Mouse (Mus musculus): ENCODE data around the gene Mpz. TPM values are rescaled to one million over a fixed set of nuclear protein-coding genes. Genes with fewer than 3 reads are reported as not detected.

The Mpz gene
- polyA plus RNA-seq, 1 experiment from 2014 or later: not detected

DNA sequence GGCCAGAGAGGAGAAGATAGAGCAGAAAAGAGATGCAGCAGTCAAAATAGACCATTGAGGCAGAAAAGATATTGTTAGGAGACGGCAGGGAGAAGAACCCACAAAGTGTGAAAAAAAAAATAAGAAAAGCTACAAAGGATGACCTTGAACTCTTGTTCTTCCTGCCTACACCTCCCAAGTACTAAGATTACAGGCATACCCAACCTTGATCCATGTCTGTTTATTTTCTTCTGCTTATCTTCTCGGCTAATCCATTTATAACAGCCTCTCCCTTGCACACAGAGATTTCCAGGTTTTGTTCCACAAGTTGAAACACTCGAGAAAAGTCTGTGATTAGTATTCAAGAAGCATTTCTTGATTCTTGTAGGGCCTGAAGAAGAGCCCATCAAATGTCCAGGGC is 19.4 kb downstream of the Mpz start:
- ATAC-seq (ENCODE audit: low read depth): no peak
- Histone ChIP-seq H3K27me3 (ENCODE audit: control insufficient read depth, insufficient read depth, low read length) (no peaks in the 10 kb centered on the region), H3K4me3 (ENCODE audit: low read depth, low read length) (no peak overlapping the region), H3K36me3 (ENCODE audit: control insufficient read depth, insufficient read depth, low read length) (no peaks in the 10 kb centered on the region), H3K9ac (replicated peaks; ENCODE audit: low read depth, low read length) (no peak overlapping the region), H3K27ac (ENCODE audit: low read depth, low read length) (no peak overlapping the region), H3K4me2 (ENCODE audit: low read depth, low read length) (no peak overlapping the region), H3K9me3 (ENCODE audit: control insufficient read depth, low read length) (no peaks in the 10 kb centered on the region), H3K4me1 (ENCODE audit: control insufficient read depth, insufficient read depth, low read length) (no peaks in the 10 kb centered on the region)
- WGBS: 72% methylated on average over 3 of the region's 3 CpGs

DNA sequence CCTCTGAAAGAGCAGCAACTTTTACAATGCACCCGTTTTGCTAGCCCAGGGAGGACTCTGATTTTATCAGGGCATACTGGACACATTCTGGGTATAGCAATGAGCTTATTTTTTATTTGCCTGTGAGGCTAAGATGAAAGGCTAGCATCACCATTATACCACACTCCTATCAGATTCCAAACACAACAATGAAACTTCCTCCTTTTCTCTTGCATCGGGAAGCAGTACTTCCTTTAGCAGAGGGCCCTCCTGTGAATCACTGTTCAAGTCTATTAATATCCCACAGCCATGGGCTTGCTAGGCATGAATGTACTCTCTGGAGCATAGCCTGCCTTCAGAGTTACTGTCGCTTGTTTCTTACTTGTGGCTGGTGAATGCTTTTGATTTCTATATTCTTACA is 20.6 kb downstream of the Mpz start:
- Histone ChIP-seq H3K9me3 (ENCODE audit: control insufficient read depth, low read length) (no peaks in the 10 kb centered on the region), H3K27ac (ENCODE audit: low read depth, low read length) (no peak overlapping the region), H3K36me3 (ENCODE audit: control insufficient read depth, insufficient read depth, low read length) (no peaks in the 10 kb centered on the region), H3K9ac (replicated peaks; ENCODE audit: low read depth, low read length) (no peak overlapping the region), H3K4me2 (ENCODE audit: low read depth, low read length) (no peak overlapping the region), H3K4me1 (ENCODE audit: control insufficient read depth, insufficient read depth, low read length) (no peaks in the 10 kb centered on the region), H3K27me3 (ENCODE audit: control insufficient read depth, insufficient read depth, low read length) (no peaks in the 10 kb centered on the region), H3K4me3 (ENCODE audit: low read depth, low read length) (no peak overlapping the region)
- 57% methylated on average over 3 of the region's 3 CpGs for WGBS
- ATAC-seq (ENCODE audit: low read depth): no peak

DNA sequence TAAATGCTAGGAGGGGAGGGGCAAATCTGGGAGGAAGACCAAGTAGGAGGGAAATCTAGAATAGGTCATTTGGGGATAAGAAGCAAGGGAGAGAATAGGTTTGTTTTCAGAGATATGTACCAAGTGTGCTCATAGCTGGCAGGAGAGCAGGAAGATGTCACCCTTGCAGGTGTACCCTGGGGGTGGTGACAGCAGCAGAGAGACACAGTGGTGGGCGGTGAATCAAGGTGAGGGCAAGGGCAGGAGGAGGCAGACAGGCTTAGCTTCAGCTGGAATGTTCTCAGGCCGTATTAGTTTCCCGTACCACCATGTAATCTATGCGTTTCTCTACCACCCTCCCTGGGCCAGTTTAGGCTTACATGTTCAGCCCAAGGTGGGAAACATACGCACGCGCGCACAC is 22.3 kb downstream of the Mpz start:
- Histone ChIP-seq H3K9me3 (ENCODE audit: control insufficient read depth, low read length) (no peaks in the 10 kb centered on the region), H3K27me3 (ENCODE audit: control insufficient read depth, insufficient read depth, low read length) (no peaks in the 10 kb centered on the region), H3K9ac (replicated peaks; ENCODE audit: low read depth, low read length) (no peak overlapping the region), H3K36me3 (ENCODE audit: control insufficient read depth, insufficient read depth, low read length) (no peaks in the 10 kb centered on the region), H3K4me1 (ENCODE audit: control insufficient read depth, insufficient read depth, low read length) (no peaks in the 10 kb centered on the region), H3K4me2 (ENCODE audit: low read depth, low read length) (no peak overlapping the region), H3K27ac (ENCODE audit: low read depth, low read length) (no peak overlapping the region), H3K4me3 (ENCODE audit: low read depth, low read length) (no peak overlapping the region)
- 97% methylated on average over 8 of the region's 8 CpGs for WGBS
- ATAC-seq (ENCODE audit: low read depth): no peak

DNA sequence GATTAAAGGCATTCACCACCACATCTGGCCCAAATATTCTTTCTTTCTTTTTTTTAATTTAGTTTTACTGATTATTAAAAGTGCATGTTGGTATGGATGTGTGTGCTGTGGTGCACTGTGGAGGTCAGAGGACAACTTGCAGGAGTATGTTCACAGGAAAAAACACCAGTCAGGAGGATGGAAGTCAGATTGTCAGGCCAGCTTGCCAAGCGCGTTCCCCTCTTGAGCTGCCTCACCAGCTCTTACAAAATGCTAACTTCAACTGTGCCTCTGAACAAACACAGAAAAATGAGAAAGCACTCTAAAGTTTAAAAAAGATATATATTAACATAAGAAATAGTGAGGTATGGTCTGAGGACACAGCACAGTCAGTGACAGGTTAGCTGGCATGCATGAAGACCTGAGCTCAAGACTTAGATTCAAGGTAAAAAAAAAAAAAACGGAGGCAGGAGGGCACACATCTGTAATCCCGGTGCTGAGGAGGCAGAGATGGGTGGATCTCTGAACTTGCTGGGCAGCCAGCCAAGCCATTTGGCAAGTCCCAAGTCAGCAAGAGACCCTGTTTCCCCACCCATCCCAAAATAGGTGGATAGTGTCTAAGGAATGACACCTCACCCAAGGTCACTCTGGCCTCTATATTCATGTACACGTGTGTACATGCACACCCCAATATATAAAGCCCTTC is 29.1 kb downstream of the Mpz start:
- H3K4me2 ChIP-seq (ENCODE audit: low read depth, low read length): no peak overlapping the region
- no peaks in the 10 kb centered on the region for H3K36me3 ChIP-seq (ENCODE audit: control insufficient read depth, insufficient read depth, low read length)
- no peaks in the 10 kb centered on the region for H3K4me1 ChIP-seq (ENCODE audit: control insufficient read depth, insufficient read depth, low read length)
- no peaks in the 10 kb centered on the region for H3K27me3 ChIP-seq (ENCODE audit: control insufficient read depth, insufficient read depth, low read length)
- no peak for ATAC-seq (ENCODE audit: low read depth)
- H3K9me3 ChIP-seq (ENCODE audit: control insufficient read depth, low read length): no peaks in the 10 kb centered on the region
- WGBS: 74% methylated on average over 5 of the region's 5 CpGs
- H3K27ac ChIP-seq (ENCODE audit: low read depth, low read length): no peak overlapping the region
- H3K9ac ChIP-seq (replicated peaks; ENCODE audit: low read depth, low read length): no peak overlapping the region
- H3K4me3 ChIP-seq (ENCODE audit: low read depth, low read length): no peak overlapping the region

DNA sequence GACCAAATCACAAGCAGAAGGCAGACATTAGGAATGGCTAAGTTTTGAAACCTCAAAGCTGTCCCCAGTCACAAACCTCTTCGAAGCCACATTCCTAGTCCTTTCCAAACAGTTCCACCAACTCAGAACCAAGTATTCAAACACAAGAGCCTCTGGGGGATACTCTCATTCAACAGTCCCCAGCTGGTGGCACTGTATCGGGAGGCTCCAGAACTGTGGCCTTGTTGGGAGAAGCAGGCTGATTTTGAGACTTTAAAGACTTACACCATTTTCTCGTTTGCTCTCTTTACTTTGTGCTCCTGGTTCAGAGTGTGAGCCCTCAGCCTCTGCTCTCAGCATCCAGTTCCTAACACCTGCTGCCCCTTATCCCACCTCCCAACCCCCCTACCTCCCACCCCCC is 32.5 kb downstream of the Mpz start:
- no peak overlapping the region for H3K4me3 ChIP-seq (ENCODE audit: low read depth, low read length)
- H3K9ac ChIP-seq (replicated peaks; ENCODE audit: low read depth, low read length): no peak overlapping the region
- no peaks in the 10 kb centered on the region for H3K9me3 ChIP-seq (ENCODE audit: control insufficient read depth, low read length)
- H3K36me3 ChIP-seq (ENCODE audit: control insufficient read depth, insufficient read depth, low read length): no peaks in the 10 kb centered on the region
- H3K27ac ChIP-seq (ENCODE audit: low read depth, low read length): no peak overlapping the region
- H3K27me3 ChIP-seq (ENCODE audit: control insufficient read depth, insufficient read depth, low read length): no peaks in the 10 kb centered on the region
- 85% methylated on average over 3 of the region's 3 CpGs for WGBS
- H3K4me1 ChIP-seq (ENCODE audit: control insufficient read depth, insufficient read depth, low read length): 0 out of 2 replicates have a peak, but pooled peaks cover under 1% of the 10 kb centered on the region
- no peak overlapping the region for H3K4me2 ChIP-seq (ENCODE audit: low read depth, low read length)
- no peak for ATAC-seq (ENCODE audit: low read depth)

DNA sequence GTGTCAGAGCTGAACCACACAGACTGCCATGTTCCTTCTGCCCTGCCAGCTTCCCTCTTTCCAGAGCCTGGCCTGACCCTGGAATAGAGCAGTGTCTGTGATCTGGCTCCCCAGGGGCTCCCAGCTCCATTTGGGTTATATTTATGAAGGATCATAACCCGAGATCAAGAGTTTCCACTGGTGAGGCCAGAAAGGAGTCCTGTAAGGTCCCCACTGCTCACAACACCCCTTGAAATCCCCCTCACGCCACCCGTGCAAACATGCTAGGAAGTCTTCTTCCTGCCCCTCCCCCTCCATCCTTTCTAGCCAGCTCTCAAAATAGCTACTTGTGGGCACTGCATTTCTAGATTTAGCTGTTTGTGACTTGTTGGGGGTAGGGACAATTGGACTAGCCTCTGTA is 33.1 kb downstream of the Mpz start:
- Histone ChIP-seq H3K27me3 (ENCODE audit: control insufficient read depth, insufficient read depth, low read length) (no peaks in the 10 kb centered on the region), H3K9me3 (ENCODE audit: control insufficient read depth, low read length) (no peaks in the 10 kb centered on the region), H3K27ac (ENCODE audit: low read depth, low read length) (no peak overlapping the region), H3K4me3 (ENCODE audit: low read depth, low read length) (no peak overlapping the region), H3K4me1 (ENCODE audit: control insufficient read depth, insufficient read depth, low read length) (0 out of 2 replicates have a peak, but pooled peaks cover 4% of the 10 kb centered on the region), H3K9ac (replicated peaks; ENCODE audit: low read depth, low read length) (no peak overlapping the region), H3K4me2 (ENCODE audit: low read depth, low read length) (no peak overlapping the region), H3K36me3 (ENCODE audit: control insufficient read depth, insufficient read depth, low read length) (no peaks in the 10 kb centered on the region)
- no peak for ATAC-seq (ENCODE audit: low read depth)
- WGBS: 78% methylated on average over 3 of the region's 3 CpGs

DNA sequence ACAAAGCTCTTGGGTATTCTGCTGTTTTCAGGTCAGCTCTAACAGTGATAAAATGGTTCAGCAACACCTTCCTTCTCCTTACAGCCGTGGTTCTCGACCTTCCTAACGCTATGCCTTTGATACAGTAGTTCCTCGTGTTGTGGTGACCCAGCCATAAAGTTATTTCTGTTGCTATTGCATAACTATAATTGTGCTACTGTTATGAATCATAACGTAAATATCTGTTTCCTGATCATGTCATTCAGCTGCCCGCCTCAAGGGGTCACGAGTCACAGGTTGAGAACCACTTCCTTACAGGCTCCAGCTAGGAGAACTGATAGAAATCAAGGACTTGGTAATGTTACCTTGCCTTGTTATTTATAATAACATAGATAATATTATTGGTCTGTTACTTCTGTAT is 33.8 kb downstream of the Mpz start:
- Histone ChIP-seq H3K27me3 (ENCODE audit: control insufficient read depth, insufficient read depth, low read length) (no peaks in the 10 kb centered on the region), H3K4me2 (ENCODE audit: low read depth, low read length) (no peak overlapping the region), H3K27ac (ENCODE audit: low read depth, low read length) (no peak overlapping the region), H3K9ac (replicated peaks; ENCODE audit: low read depth, low read length) (no peak overlapping the region), H3K9me3 (ENCODE audit: control insufficient read depth, low read length) (no peaks in the 10 kb centered on the region), H3K4me1 (ENCODE audit: control insufficient read depth, insufficient read depth, low read length) (peaks cover 10% of the 10 kb centered on the region; the same call in 1 of the 2 replicates), H3K4me3 (ENCODE audit: low read depth, low read length) (no peak overlapping the region), H3K36me3 (ENCODE audit: control insufficient read depth, insufficient read depth, low read length) (no peaks in the 10 kb centered on the region)
- WGBS: 87% methylated on average over 7 of the region's 7 CpGs
- ATAC-seq (ENCODE audit: low read depth): no peak

DNA sequence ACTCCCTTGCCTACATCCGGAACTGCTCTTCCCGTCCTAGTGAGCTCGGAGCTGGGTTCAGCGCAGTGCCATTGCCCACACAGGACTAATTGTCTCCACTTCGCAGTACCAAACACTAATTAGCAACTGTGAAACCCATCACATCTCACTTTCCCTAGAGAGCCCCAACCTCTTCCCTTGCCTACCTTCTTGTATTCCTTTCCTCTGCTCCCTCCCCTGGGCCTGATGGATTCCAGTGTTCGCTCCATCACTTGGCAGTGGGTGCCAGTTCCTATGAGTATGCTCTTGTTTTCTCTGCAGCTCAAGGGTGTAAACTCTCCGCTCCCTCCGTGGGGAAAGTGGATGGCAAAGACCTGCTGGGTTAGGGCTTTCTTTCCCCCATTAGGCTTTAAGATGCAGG is 35.1 kb downstream of the Mpz start:
- Histone ChIP-seq H3K27ac (ENCODE audit: low read depth, low read length) (no peak overlapping the region), H3K4me3 (ENCODE audit: low read depth, low read length) (no peak overlapping the region), H3K4me1 (ENCODE audit: control insufficient read depth, insufficient read depth, low read length) (peaks cover 10% of the 10 kb centered on the region; the same call in 1 of the 2 replicates), H3K9ac (replicated peaks; ENCODE audit: low read depth, low read length) (no peak overlapping the region), H3K36me3 (ENCODE audit: control insufficient read depth, insufficient read depth, low read length) (no peaks in the 10 kb centered on the region), H3K9me3 (ENCODE audit: control insufficient read depth, low read length) (no peaks in the 10 kb centered on the region), H3K27me3 (ENCODE audit: control insufficient read depth, insufficient read depth, low read length) (no peaks in the 10 kb centered on the region), H3K4me2 (ENCODE audit: low read depth, low read length) (no peak overlapping the region)
- peak; percentile 45; the same call in 1 of the 2 replicates for ATAC-seq (ENCODE audit: low read depth)
- WGBS: 56% methylated on average over 8 of the region's 8 CpGs

DNA sequence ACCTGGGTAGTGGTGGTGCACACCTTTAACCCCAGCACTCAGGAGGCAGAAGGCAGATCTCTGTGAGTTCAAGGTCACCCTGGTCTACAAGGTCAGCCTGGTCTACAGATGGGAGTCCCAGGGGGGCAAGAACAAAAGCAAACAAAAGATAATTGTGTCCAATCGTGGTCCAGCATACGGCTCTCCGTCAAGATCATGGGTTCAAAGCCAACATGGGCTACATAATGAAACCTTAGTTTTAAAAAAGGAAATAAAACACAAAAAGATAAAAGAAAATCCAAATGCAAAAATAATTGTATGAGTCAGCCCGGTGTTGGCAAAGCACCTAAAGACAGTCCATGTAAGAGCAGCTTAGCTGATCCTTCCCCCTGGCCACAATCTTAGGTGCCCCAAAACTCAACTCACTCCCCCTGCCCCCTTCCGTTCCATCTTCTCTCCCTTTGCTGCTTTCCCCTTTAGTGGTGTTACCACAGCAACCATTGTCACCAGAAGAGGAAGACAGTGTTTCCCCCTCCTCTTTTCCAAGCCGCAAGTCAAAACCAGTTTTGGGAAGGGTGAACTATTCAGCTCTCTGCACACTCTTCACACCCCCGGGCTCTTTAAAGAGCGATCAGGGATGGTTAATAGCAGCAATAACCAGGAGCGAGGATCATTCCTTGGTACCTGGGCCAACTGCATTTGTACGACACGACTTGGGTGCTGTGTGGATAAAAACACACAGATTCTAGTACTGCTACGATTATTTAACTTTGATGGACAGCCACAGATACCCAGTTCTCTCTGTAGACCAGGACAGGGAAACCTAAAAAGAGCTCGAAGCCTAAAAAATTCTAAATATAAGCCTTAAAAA is 37.6 kb downstream of the Mpz start:
- 26% methylated on average over 13 of the region's 13 CpGs for WGBS
- 0 out of 2 replicates have a peak, but pooled peaks have one; percentile 12 for ATAC-seq (ENCODE audit: low read depth)
- Histone ChIP-seq H3K4me1 (ENCODE audit: control insufficient read depth, insufficient read depth, low read length) (peaks cover 16% of the 10 kb centered on the region), H3K9ac (replicated peaks; ENCODE audit: low read depth, low read length) (no peak overlapping the region), H3K4me3 (ENCODE audit: low read depth, low read length) (no peak overlapping the region), H3K27me3 (ENCODE audit: control insufficient read depth, insufficient read depth, low read length) (no peaks in the 10 kb centered on the region), H3K9me3 (ENCODE audit: control insufficient read depth, low read length) (no peaks in the 10 kb centered on the region), H3K36me3 (ENCODE audit: control insufficient read depth, insufficient read depth, low read length) (no peaks in the 10 kb centered on the region), H3K4me2 (ENCODE audit: low read depth, low read length) (no peak overlapping the region), H3K27ac (ENCODE audit: low read depth, low read length) (0 out of 2 replicates have a peak overlapping the region, but pooled peaks have one; percentile 0)

Data from neural tube, embryonic 14.5 days (tissue).